Mouse (Mus musculus) liver, embryonic 14.5 days (tissue): ENCODE data around the gene Phf11d.

Source experiments
- CTCF ChIP-seq: IDR thresholded peaks from 2 replicates; pipeline ENCODE4 v1.5.1; 2016; ENCODE audit warnings: antibody characterized with exemption, low read depth, control low read depth
- EP300 ChIP-seq: IDR thresholded peaks from 2 replicates; pipeline ENCODE4 v1.6.1; 2016; ENCODE audit warnings: antibody characterized with exemption, low read depth

GRCm38 (mm10) chr14:59366386-59367105 lies 1.3 kb upstream of the Phf11d start:
- TF ChIP-seq CTCF (no peak), EP300 (no peak)
